Mouse (Mus musculus): ENCODE results near the gene Blnk. TPM values are rescaled to one million over a fixed set of nuclear protein-coding genes. Genes with fewer than 3 reads are reported as not detected.
A peak's percentile ranks its signal among the peaks of the same experiment; 100 is the strongest.

Blnk gene
- polyA plus RNA-seq, 1 experiment from 2014 or later = 0.56 TPM

DNA sequence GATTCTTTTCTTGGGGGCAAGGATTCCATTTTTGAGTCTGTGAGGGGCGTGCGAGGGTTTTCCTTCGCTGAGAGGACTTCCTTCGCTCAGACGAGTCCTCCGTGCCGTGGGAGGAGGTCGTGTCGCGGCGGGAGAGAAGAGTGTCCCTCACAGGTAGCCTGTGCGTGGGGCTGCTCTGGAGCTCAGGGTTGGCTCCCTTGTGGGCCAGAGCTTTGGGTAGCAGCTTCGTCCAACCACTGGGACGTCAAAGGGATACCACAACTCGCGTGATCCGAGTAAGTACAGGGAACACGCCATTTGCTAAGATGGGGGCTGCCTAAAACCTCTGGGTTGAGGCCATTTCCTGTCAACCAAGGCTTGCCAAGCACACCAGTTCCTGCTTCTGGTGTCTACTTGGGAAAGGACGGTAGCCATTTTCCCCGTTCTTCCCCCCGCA lies 100.2 kb downstream of the Blnk start:
- DNase-seq (ENCODE audit: low spot score, missing footprints) (no peak), ATAC-seq (ENCODE audit: low FRiP score) (peak; percentile 56)
- H3K27me3 ChIP-seq (ENCODE audit: control insufficient read depth, insufficient read depth, low read length) = peaks cover 12% of the 10 kb centered on the region
- H3K9me3 ChIP-seq (ENCODE audit: control insufficient read depth, low read length) = no peaks in the 10 kb centered on the region; the same call in 1 of the 2 replicates
- H3K4me1 ChIP-seq (ENCODE audit: control insufficient read depth, insufficient read depth, low read length) = no peaks in the 10 kb centered on the region; the same call in 1 of the 2 replicates
- H3K36me3 ChIP-seq (ENCODE audit: control insufficient read depth, insufficient read depth, low read length) = no peaks in the 10 kb centered on the region
- H3K9ac ChIP-seq (ENCODE audit: low read length) = peak overlapping the region; percentile 90
- H3K4me2 ChIP-seq = peak overlapping the region; percentile 41
- peak overlapping the region; percentile 91; the same call in 1 of the 2 replicates for H3K27ac ChIP-seq (ENCODE audit: low read depth, low read length)
- 43% methylated on average over 21 of the region's 21 CpGs for WGBS
- H3K4me3 ChIP-seq (ENCODE audit: low read depth, low read length) = peak overlapping the region; percentile 79

DNA sequence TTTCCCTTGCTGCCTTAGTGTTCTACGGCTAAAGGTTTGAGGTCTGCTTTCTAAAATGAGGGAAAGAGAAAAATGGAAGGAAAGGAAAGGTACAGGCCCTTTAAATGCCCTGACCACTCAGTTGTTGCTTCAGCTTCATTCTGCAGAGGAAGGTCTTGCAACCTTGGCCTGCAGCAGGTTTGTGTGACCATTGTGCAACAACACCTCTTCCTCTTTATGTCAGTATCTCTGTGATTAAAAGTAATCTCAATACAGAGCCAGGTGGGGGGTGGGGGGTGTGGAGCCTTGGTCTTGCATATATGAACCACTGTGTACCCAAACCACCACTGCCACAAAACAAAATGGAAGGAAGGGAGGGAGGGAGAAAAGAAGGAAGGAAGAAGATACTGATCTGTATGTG lies 105.4 kb downstream of the Blnk start:
- Histone ChIP-seq H3K9ac (ENCODE audit: low read length) (no peak overlapping the region), H3K4me1 (ENCODE audit: control insufficient read depth, insufficient read depth, low read length) (no peaks in the 10 kb centered on the region), H3K4me3 (ENCODE audit: low read depth, low read length) (no peak overlapping the region), H3K4me2 (no peak overlapping the region), H3K36me3 (ENCODE audit: control insufficient read depth, insufficient read depth, low read length) (no peaks in the 10 kb centered on the region), H3K9me3 (ENCODE audit: control insufficient read depth, low read length) (no peaks in the 10 kb centered on the region; the same call in 1 of the 2 replicates), H3K27me3 (ENCODE audit: control insufficient read depth, insufficient read depth, low read length) (peaks cover 17% of the 10 kb centered on the region), H3K27ac (ENCODE audit: low read depth, low read length) (no peak overlapping the region)
- DNase-seq (ENCODE audit: low spot score, missing footprints) (no peak), ATAC-seq (ENCODE audit: low FRiP score) (no peak)
- 97% methylated on average over 1 of the region's 1 CpGs for WGBS

DNA sequence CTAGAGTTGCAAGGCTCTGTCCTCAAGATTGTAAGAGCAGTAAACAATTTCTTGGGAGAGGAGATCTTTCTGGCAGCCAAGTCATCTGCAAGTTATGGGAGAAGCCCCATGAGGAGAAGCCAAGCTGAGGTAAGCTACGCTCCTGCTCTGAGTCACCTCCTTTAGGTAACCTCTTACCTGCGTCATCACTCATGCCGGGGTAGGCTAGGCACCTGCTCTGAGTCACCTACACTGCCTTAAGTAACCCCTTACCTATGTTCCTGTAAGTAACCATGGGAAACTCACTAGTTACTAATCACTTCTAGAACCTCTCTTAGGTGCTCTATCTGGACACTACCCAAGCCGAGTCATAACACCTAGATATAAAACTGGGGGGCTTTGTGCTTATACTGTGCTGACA lies 112.6 kb downstream of the Blnk start:
- Histone ChIP-seq H3K36me3 (ENCODE audit: control insufficient read depth, insufficient read depth, low read length) (no peaks in the 10 kb centered on the region), H3K4me2 (no peak overlapping the region), H3K9me3 (ENCODE audit: control insufficient read depth, low read length) (no peaks in the 10 kb centered on the region), H3K27me3 (ENCODE audit: control insufficient read depth, insufficient read depth, low read length) (peaks cover 8% of the 10 kb centered on the region), H3K4me3 (ENCODE audit: low read depth, low read length) (no peak overlapping the region), H3K27ac (ENCODE audit: low read depth, low read length) (no peak overlapping the region), H3K4me1 (ENCODE audit: control insufficient read depth, insufficient read depth, low read length) (no peaks in the 10 kb centered on the region), H3K9ac (ENCODE audit: low read length) (no peak overlapping the region)
- WGBS = 88% methylated on average over 4 of the region's 4 CpGs
- ATAC-seq (ENCODE audit: low FRiP score) (no peak), DNase-seq (ENCODE audit: low spot score, missing footprints) (no peak)

Small RNAs within 50 kb of the gene (microRNA-seq; reads per million reads assigned to microRNA genes)
- gene Mir8092 = 1.3 reads per million

Other genes starting within 250 kb of the Blnk start
- 0.22 and 0.72 TPM in 2 replicates for gene Cc2d2b, start 245.8 kb downstream of the Blnk start, polyA plus RNA-seq (2014; fragmentation: Nextera tagmentation; extraction: Ambion mirVana)
- 42.6 and 49.4 TPM in 2 replicates for gene Ccnj, start 163.3 kb downstream of the Blnk start, polyA plus RNA-seq (2014; fragmentation: Nextera tagmentation; extraction: Ambion mirVana)
- gene Zfp518a, start 99.8 kb downstream of the Blnk start, polyA plus RNA-seq (2014; fragmentation: Nextera tagmentation; extraction: Ambion mirVana) = 18.8 and 20.4 TPM in 2 replicates
- 0.14 TPM in 1 of 2 replicates, not detected in the other for gene Dntt, start 34.7 kb upstream of the Blnk start, polyA plus RNA-seq (2014; fragmentation: Nextera tagmentation; extraction: Ambion mirVana)
- not detected in 2 replicates for gene Opalin, start 82.6 kb upstream of the Blnk start, polyA plus RNA-seq (2014; fragmentation: Nextera tagmentation; extraction: Ambion mirVana)
- gene Tll2, start 212.3 kb upstream of the Blnk start, polyA plus RNA-seq (2014; fragmentation: Nextera tagmentation; extraction: Ambion mirVana) = 0.61 and 0.71 TPM in 2 replicates

Data from midbrain, embryonic 11.5 days (tissue).